Comparison of ENCODE assay signal across 31 mouse cellular contexts in the genomic region with DNA sequence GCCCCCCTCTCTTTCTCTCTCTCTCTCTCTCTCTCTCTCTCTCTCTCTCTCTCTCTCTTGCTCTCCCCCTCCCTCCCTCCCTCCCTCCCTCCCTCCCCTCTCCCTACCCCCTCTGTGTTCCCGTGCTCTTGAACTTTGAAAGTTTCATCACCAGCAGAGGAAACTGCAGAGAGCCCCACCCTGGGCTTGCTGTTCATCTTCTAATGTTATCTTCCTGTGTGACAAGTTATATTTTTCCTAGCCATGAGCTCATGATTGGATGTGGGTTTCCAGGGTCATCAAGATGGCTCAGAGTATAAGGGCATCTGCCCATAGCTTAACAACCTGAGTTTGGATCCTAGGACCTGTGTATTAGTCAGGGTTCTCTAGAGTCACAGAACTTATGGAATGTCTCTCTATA. TPM values are rescaled to one million over a fixed set of nuclear protein-coding genes. Genes with fewer than 3 reads are reported as not detected.
DNase-seq lines count a peak whose midpoint lies in the region; ATAC-seq lines count a peak whose summit lies in the region.
"Had no signal": no experiment of that assay in that cellular context is flagged by ENCODE, and none has a peak within 500 bp of the region (broad histone marks: within the 10 kb centered on the region; RNA-seq: fewer than 3 reads in every experiment).

No protein-coding gene starts in this region.

- no peaks in the 10 kb centered on the region for H3K9me3 ChIP-seq in intestine, embryonic 16.5 days (ENCODE audit: control insufficient read depth, low read length)
- H3K9me3 ChIP-seq: forebrain, embryonic 13.5 days; lung, embryonic 15.5 days; stomach, embryonic 15.5 days had no signal

- H3K4me1 ChIP-seq in intestine, embryonic 16.5 days (ENCODE audit: control insufficient read depth, insufficient read depth, low read length): peaks cover 8% of the 10 kb centered on the region
- H3K4me1 ChIP-seq: forebrain, embryonic 13.5 days; neural tube, embryonic 13.5 days; stomach, embryonic 15.5 days had no signal

- no peak overlapping the region for H3K27ac ChIP-seq in intestine, embryonic 16.5 days (ENCODE audit: low read length)
- H3K27ac ChIP-seq: forebrain, embryonic 13.5 days; hindbrain, embryonic 14.5 days; layer of hippocampus, adult 2 months; lung, embryonic 15.5 days; neural tube, embryonic 13.5 days; stomach, embryonic 15.5 days had no signal

- no peak overlapping the region for H3K4me2 ChIP-seq in intestine, embryonic 16.5 days (ENCODE audit: low read depth, low read length)
- H3K4me2 ChIP-seq: forebrain, embryonic 13.5 days; heart, embryonic 11.5 days; hindbrain, embryonic 14.5 days; lung, embryonic 15.5 days; midbrain, embryonic 11.5 days; neural tube, embryonic 13.5 days; stomach, embryonic 15.5 days had no signal

- WGBS in intestine, embryonic 16.5 days: 88% methylated on average over 1 of the region's 1 CpGs

- H3K4me3 ChIP-seq in intestine, embryonic 16.5 days (ENCODE audit: low read length): no peak overlapping the region
- H3K4me3 ChIP-seq: forebrain, embryonic 13.5 days; layer of hippocampus, adult 2 months; lung, embryonic 15.5 days; myocyte; neural tube, embryonic 13.5 days; stomach, embryonic 15.5 days had no signal

- H3K9ac ChIP-seq in intestine, embryonic 16.5 days (ENCODE audit: low read depth, low read length): no peak overlapping the region
- H3K9ac ChIP-seq: forebrain, embryonic 13.5 days; hindbrain, embryonic 14.5 days; lung, embryonic 15.5 days; neural tube, embryonic 13.5 days; stomach, embryonic 15.5 days had no signal

- no peaks in the 10 kb centered on the region for H3K36me3 ChIP-seq in intestine, embryonic 16.5 days (ENCODE audit: control insufficient read depth, insufficient read depth, low read length)
- H3K36me3 ChIP-seq: lung, embryonic 15.5 days; neural tube, embryonic 13.5 days; stomach, embryonic 15.5 days had no signal

- DNase-seq in adrenal gland, postnatal 14 days: peak; percentile 50
- no peak for DNase-seq in adrenal gland, postnatal 25 days
- DNase-seq in thymus, postnatal 4 days: peak; percentile 17
- no peak for DNase-seq in thymus, postnatal 36 days
- no peak for DNase-seq in cerebellum, adult 9-10 months
- DNase-seq: cerebellum, adult 2 months; cerebellum, postnatal 36 days; gastrocnemius, postnatal 14 days; heart, adult 11 months; heart, postnatal 4 days; kidney, adult 2 months; kidney, postnatal 36 days; liver; thymus, postnatal 25 days had no signal

- H3K27me3 ChIP-seq in intestine, embryonic 16.5 days (replicated peaks; ENCODE audit: control insufficient read depth, insufficient read depth, low read length): no peaks in the 10 kb centered on the region
- H3K27me3 ChIP-seq: CH12.LX; forebrain, embryonic 13.5 days; lung, embryonic 15.5 days; neural tube, embryonic 13.5 days; stomach, embryonic 15.5 days had no signal

- ATAC-seq in inflammation-experienced regulatory T-cells, adult 6 months: peak; percentile 67
- ATAC-seq in intestine, embryonic 16.5 days: no peak
- ATAC-seq: forebrain, embryonic 13.5 days; midbrain, embryonic 16.5 days had no signal

RNA-seq across cellular contexts. Expression of a gene that starts 42.9 kb away (rescaled TPM):
- total RNA-seq in adrenal gland, postnatal 14 days (2021): 31.6 and 36.2 TPM in 2 replicates
- total RNA-seq in adrenal gland, postnatal 25 days (2021): 24.7 and 29.3 TPM in 2 replicates
- 100 to 1,000 TPM; 115 to 138 (median 124) TPM for polyA plus RNA-seq in inflammation-experienced regulatory T-cells, adult 6 months (2017; shearing (Covaris generic))
- polyA plus RNA-seq in intestine, embryonic 16.5 days (2015; fragmentation: Nextera tagmentation; extraction: Ambion mirVana): 62.6 and 64.6 TPM in 2 replicates

RNA-seq across cellular contexts. Expression of a gene that starts 56.1 kb away (rescaled TPM):
- 0.15 TPM in 2 replicates for total RNA-seq in adrenal gland, postnatal 14 days (2021)
- 0.09 TPM in 1 of 2 replicates, not detected in the other for total RNA-seq in adrenal gland, postnatal 25 days (2021)
- not detected for polyA plus RNA-seq in inflammation-experienced regulatory T-cells, adult 6 months (2017; shearing (Covaris generic))
- 0.22 and 0.23 TPM in 2 replicates for polyA plus RNA-seq in intestine, embryonic 16.5 days (2015; fragmentation: Nextera tagmentation; extraction: Ambion mirVana)
- total RNA-seq: adrenal gland, postnatal 4 days; CH12.LX; gastrocnemius, postnatal 14 days; layer of hippocampus, adult 2 months; layer of hippocampus, postnatal 14 days; megakaryocyte progenitor cell, adult 5-6 weeks had no signal
- polyA plus RNA-seq: cerebellum, adult 2 months; embryonic facial prominence, embryonic 11.5 days; myocyte had no signal

Comparison
In these comparisons a context has a peak if more than half of its experiments do, and no peak if none do; other contexts are left out.
1. DNase-seq: peak in adrenal gland, postnatal 14 days (single experiment) and thymus, postnatal 4 days (single experiment); none in adrenal gland, postnatal 25 days (single experiment), thymus, postnatal 36 days (0 of 2) and cerebellum, adult 9-10 months (single experiment).